Mouse (Mus musculus) heart, adult 2 months (tissue): ENCODE measurements around the gene Csmd2.

Source experiments
- CTCF ChIP-seq: fragments of 200-600 bp; IDR thresholded peaks from 2 replicates; pipeline ENCODE4 v1.8.1; 2022; ENCODE audit warnings: antibody characterized with exemption, mild to moderate bottlenecking, moderate library complexity
- EP300 ChIP-seq: fragments of 200-500 bp; IDR thresholded peaks from 2 replicates; pipeline ENCODE4 v1.6.1; 2011; ENCODE audit warnings: low read depth, low read length, control low read depth; ENCODE audit not compliant: insufficient read depth

GRCm38 (mm10) chr4:128593286-128593685 lies 605.6 kb downstream of the Csmd2 start:
- no peak for TF ChIP-seq CTCF
- no peak for TF ChIP-seq EP300
